Mouse (Mus musculus) heart, adult 2 months (tissue): Measurements from ENCODE around the gene Lif. TPM values are rescaled to one million over a fixed set of nuclear protein-coding genes. Genes with fewer than 3 reads are reported as not detected.

Experiments
- DNase-seq, 2 experiments: peaks; one replicate each; pipeline ENCODE4 v3.0.0; 2021
- H3K27ac ChIP-seq: fragments of 200-600 bp; 2 replicates; pipeline ENCODE4 v1.8.1; 2022
- H3K27me3 ChIP-seq: fragments of 200-500 bp; 2 replicates; pipeline ENCODE4 v1.6.1; 2012; ENCODE audit warnings: mild to moderate bottlenecking, low read length, inconsistent platforms, mixed read lengths; ENCODE audit not compliant: control insufficient read depth, insufficient read depth
- H3K36me3 ChIP-seq: fragments of 200-500 bp; 2 replicates; pipeline ENCODE4 v1.6.1; 2012; ENCODE audit warnings: low read length, inconsistent platforms; ENCODE audit not compliant: control insufficient read depth, insufficient read depth
- H3K4me1 ChIP-seq: fragments of 200-500 bp; 2 replicates; pipeline ENCODE4 v1.6.1; 2011; ENCODE audit warnings: low read length; ENCODE audit not compliant: control insufficient read depth, insufficient read depth
- H3K4me3 ChIP-seq: fragments of 200-600 bp; 2 replicates; pipeline ENCODE4 v1.8.1; 2022
- H3K79me2 ChIP-seq: fragments of 200-500 bp; replicated peaks from 2 replicates; pipeline ENCODE4 v1.6.1; 2012; ENCODE audit warnings: mild to moderate bottlenecking, inconsistent platforms, low read length, moderate library complexity, mixed read lengths; ENCODE audit not compliant: control insufficient read depth, insufficient read depth
- H3K9ac ChIP-seq: fragments of 200-500 bp; 2 replicates; pipeline ENCODE4 v1.6.1; 2012; ENCODE audit warnings: low read depth, mild to moderate bottlenecking, control low read depth, inconsistent platforms, low read length, mixed read lengths
- CTCF ChIP-seq: fragments of 200-600 bp; IDR thresholded peaks from 2 replicates; pipeline ENCODE4 v1.8.1; 2022; ENCODE audit warnings: antibody characterized with exemption, mild to moderate bottlenecking, moderate library complexity
- EP300 ChIP-seq: fragments of 200-500 bp; IDR thresholded peaks from 2 replicates; pipeline ENCODE4 v1.6.1; 2011; ENCODE audit warnings: low read depth, low read length, control low read depth; ENCODE audit not compliant: insufficient read depth
- POLR2A ChIP-seq: fragments of 200-500 bp; IDR thresholded peaks from 2 replicates; pipeline ENCODE4 v1.6.1; 2011; ENCODE audit warnings: mild to moderate bottlenecking, low read depth, low read length, control low read depth; ENCODE audit not compliant: insufficient read depth
- WGBS: fragments of 180-500 bp; shearing (Covaris S2); methylation state at CpG from one replicate; pipeline ENCODE4 v1.1.7; 2018; 5-methylcytosine and 5-hydroxymethylcytosine counted together
- intact Hi-C: fragments of 180-260 bp; cut with DNase I; formaldehyde crosslinking; loops from one replicate; pipeline ENCODE4 v1.15.1; 2025
- polyA plus RNA-seq: library from polyadenylated mRNA; depleted of rRNA; stranded (reverse); fragments of >200 nt; gene quantifications from 2 replicates; pipeline ENCODE4 v1.2.3, GENCODE M21; 2012
- total RNA-seq, 2 experiments: library from RNA; stranded (reverse); gene quantifications; 2 replicates each; pipeline ENCODE4 v1.2.3; 2021

Lif gene
- total and polyA plus RNA-seq, 3 experiments = 0.21 to 1.5 (median 0.36) TPM

DNA sequence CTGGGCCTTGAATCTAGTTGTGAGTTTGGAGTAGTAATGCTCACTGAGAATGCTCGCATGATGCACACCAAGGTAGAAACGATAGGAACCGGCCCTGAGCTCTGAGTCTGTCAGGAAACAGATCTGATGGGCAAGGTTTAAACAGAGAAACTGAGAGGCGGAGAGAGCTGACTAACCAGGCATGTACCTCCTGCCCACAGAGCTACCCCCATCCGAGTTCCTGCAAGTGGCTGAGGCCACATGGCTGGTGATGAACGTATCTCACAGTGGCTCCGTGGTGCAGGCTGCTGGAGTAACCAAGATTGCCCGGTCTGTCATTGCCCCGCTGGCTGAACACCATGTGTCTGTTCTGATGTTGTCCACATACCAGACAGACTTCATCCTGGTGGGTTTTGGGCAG lies 37.4 kb upstream of the Lif start:
- Histone ChIP-seq H3K27ac (no peak overlapping the region; the same call in 1 of the 2 replicates), H3K27me3 (no peaks in the 10 kb centered on the region), H3K9ac (no peak overlapping the region), H3K79me2 (no peaks in the 10 kb centered on the region), H3K4me1 (peaks cover 15% of the 10 kb centered on the region), H3K36me3 (peaks cover 2% of the 10 kb centered on the region; the same call in 1 of the 2 replicates), H3K4me3 (no peak overlapping the region)
- no peak for TF ChIP-seq POLR2A
- no peak for TF ChIP-seq EP300
- no peak for TF ChIP-seq CTCF
- no peak for DNase-seq
- WGBS = 60% methylated on average over 9 of the region's 9 CpGs
- intact Hi-C loops = loop anchor here (1.0 to 2.0 kb wide), 5 partner anchors 17 to 85 kb away; partner anchors contain the start of genes Ccdc157, Rnf215 and Sf3a1

DNA sequence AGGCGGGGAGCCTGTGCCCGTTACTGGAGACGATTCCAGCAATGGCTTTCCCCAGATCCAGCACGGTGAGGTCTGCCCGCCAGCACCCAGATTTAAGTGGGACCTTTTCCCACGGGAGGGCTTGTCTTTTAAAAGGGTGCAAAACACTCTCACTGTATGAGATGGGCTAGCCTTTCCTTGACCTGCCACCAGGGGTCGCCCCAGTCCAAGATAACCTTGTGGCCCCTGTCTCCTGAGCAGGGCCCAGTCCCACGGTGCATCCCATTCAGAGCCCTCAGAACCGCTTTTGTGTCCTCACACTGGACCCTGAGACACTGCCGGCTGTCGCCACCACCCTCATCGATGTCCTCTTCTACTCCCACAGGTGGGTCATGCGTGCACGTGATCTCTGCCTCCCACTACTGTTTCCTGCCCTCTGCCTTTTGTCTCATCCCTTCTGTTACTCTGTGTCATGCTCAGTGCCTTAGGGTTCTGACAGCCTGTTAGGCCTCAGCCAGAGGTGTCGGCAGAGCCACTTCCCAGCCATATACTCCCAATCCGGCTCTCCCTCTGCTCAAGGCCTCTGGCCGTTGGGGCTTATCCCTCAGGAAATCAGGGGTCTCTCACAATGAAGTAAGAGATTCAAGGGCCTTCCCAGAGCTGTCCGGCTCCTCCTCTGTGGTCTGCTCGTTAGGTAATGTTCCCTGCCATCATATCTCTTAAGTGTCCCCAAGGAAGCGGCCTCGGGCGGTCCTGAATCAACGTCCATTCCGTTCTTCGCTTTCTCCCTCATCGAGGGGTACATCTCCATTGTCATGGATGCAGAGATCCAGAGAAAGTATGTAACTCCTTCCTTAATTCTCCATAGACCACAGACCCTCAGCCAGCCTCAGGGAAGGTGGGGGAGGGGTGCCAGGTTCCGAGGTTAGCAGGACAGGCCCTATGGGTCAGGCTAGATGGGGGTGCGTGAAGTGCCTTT lies 36.6 kb upstream of the Lif start:
- 60% methylated on average over 28 of the region's 28 CpGs for WGBS
- H3K9ac ChIP-seq = no peak overlapping the region
- H3K27me3 ChIP-seq = no peaks in the 10 kb centered on the region
- H3K4me1 ChIP-seq = peaks cover 12% of the 10 kb centered on the region
- TF ChIP-seq EP300 (0 out of 2 replicates have a peak, but pooled peaks have one; percentile 13), POLR2A (no peak), CTCF (peak; percentile 96)
- peak; percentile 78 to 88 for DNase-seq
- intact Hi-C loops = loop anchor here (1.0 kb wide), 1 partner anchor 38 kb away; no protein-coding TSS in a partner anchor
- no peak overlapping the region for H3K27ac ChIP-seq
- no peaks in the 10 kb centered on the region for H3K79me2 ChIP-seq
- H3K36me3 ChIP-seq = peaks cover 2% of the 10 kb centered on the region; the same call in 1 of the 2 replicates
- H3K4me3 ChIP-seq = no peak overlapping the region

DNA sequence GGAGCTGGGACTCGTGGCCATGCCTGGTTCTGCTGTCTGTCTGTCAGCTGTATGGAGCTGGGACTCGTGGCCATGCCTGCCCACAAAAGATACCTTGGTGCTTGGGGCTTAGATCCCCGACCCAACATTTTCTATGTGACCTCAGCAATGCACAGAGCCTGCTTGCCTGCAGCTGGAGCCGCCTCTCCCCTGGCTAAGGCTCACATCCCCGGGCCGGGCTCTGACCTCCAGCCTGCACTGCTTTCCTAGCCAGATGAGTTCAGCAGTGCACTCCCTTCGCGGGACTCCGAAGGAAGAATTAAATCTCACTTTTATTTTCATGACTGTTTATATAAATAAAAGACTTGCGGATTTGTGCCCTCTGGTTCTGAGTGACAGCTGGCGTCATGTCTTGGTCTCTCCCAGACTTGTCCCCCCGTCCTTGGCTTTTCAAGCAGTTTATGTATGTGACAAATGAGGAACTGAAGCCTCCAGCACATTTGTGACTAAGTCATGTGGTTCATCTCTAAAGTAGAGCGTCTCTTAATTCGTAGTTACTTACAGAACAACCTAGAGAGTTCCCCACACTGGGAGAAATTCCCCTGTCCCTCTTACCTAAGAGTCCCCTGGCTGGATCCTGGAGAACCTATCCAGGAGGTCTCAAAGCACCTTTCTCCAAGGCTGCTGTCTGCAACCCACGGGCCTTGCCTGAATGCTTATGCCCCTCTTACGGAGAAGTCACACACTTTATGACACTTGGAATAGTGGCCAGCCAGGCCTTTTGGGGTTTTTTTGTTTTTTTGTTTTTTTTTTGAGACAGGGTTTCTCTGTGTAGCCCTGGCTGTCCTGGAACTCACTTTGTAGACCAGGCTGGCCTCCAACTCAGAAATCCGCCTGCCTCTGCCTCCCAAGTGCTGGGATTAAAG lies 35.1 kb upstream of the Lif start:
- Histone ChIP-seq H3K4me3 (no peak overlapping the region), H3K9ac (no peak overlapping the region), H3K79me2 (no peaks in the 10 kb centered on the region), H3K4me1 (peaks cover 2% of the 10 kb centered on the region), H3K27ac (no peak overlapping the region), H3K27me3 (no peaks in the 10 kb centered on the region), H3K36me3 (no peaks in the 10 kb centered on the region; the same call in 1 of the 2 replicates)
- DNase-seq = no peak
- WGBS = 80% methylated on average over 17 of the region's 17 CpGs
- TF ChIP-seq POLR2A (no peak), CTCF (no peak), EP300 (no peak)
- intact Hi-C loops = no loop called here

DNA sequence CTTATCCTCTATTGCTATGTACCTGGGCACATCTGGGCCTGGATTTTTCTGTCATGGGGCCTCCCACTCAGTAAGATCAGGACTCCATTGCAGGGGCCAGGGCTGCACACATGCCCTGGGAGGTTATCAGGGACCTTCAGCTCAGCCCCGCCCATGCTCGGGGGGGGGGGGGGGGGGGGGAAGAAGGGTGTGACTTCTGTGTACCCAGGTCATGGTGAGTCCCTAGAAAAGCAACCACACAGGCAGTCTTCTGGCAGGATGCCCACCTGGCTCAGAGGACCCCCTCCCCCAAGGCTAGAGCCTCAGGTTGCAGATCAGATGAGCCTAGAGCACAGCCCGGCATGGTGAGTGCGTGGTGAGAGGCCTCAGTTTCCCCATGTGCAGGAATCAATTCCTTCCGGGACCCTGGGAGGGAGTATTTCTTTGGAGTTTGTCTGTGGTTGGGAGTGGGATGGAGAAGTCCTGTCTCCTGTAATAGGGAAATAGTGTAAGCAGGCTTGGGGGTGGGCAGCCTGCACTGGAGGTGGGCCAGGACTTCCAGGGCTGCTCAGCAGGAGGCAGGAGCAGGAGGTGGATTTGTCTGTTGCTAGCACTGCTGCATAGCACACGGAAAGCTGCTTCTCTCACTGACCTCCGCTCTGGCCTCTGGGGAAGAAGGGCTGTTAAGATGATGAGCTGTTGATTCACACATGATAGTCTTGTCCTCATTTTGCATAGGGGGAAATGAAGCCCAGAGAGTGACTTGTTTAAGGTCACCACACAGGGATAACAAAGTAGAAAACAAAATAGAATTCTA lies 33.8 kb upstream of the Lif start:
- WGBS = 43% methylated on average over 6 of the region's 7 CpGs
- Histone ChIP-seq H3K27ac (no peak overlapping the region), H3K79me2 (no peaks in the 10 kb centered on the region), H3K9ac (no peak overlapping the region), H3K4me1 (peaks cover 2% of the 10 kb centered on the region), H3K36me3 (no peaks in the 10 kb centered on the region), H3K4me3 (no peak overlapping the region), H3K27me3 (no peaks in the 10 kb centered on the region)
- TF ChIP-seq POLR2A = no peak
- TF ChIP-seq EP300 = no peak
- TF ChIP-seq CTCF = no peak
- intact Hi-C loops = no loop called here
- no peak for DNase-seq

DNA sequence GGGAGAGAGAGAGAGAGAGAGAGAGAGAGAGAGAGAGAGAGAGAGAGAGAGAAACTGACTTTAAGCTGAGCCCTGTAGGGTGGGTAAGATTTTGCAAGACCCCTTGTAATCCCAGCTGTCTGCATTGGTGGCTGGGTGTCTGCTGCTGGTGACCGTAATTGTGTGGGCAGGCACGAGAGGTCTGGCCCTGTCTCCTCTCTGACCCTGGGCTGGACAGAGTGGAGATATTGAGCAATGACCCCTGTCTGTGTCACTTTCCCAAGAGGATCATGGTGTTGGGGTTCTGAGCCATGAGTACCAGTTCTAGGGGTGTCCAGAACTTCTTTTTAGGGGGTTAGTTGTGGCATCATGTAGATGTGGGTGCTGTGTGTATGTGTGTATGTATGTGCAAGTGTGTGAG lies 33.1 kb upstream of the Lif start:
- Histone ChIP-seq H3K36me3 (no peaks in the 10 kb centered on the region), H3K4me1 (peaks cover 4% of the 10 kb centered on the region), H3K27ac (no peak overlapping the region), H3K79me2 (no peaks in the 10 kb centered on the region), H3K4me3 (no peak overlapping the region), H3K9ac (no peak overlapping the region), H3K27me3 (no peaks in the 10 kb centered on the region)
- DNase-seq = no peak
- TF ChIP-seq CTCF (no peak), POLR2A (no peak), EP300 (no peak)
- WGBS = 64% methylated on average over 2 of the region's 2 CpGs
- intact Hi-C loops = no loop called here
